Mouse (Mus musculus) neural tube, embryonic 10.5 days (tissue): ENCODE results near the gene Fgd2.
"Not testable (repeated sequence)": the region's sequence is repeated elsewhere in the genome, so short reads cannot be mapped to it uniquely, and the experiment has no call there.

Source experiments
- DNase-seq: peaks from one replicate; pipeline ENCODE4 v3.0.0-alpha.2; 2017; ENCODE audit warnings: low spot score; ENCODE audit errors: extremely low spot score

Gene Fgd2

GRCm38 (mm10) chr17:29360761-29361221 lies at the start of gene Fgd2:
Fgd2 (plus strand) TSS chr17:29360914.
- no peak for DNase-seq

GRCm38 (mm10) chr17:29311602-29312001 lies 49.1 kb upstream of the Fgd2 start:
- no peak for DNase-seq

GRCm38 (mm10) chr17:29312082-29312481 lies 48.6 kb upstream of the Fgd2 start:
- no peak for DNase-seq

GRCm38 (mm10) chr17:29313300-29313699 lies 47.4 kb upstream of the Fgd2 start:
- no peak for DNase-seq

GRCm38 (mm10) chr17:29315672-29316465 lies 44.8 kb upstream of the Fgd2 start:
- no peak for DNase-seq

- DNase-seq: no peak
Observed at GRCm38 (mm10) chr17:29316891-29317290, 43.8 kb upstream of the Fgd2 start.

- not testable (repeated sequence) for DNase-seq
Observed at GRCm38 (mm10) chr17:29317380-29317779, 43.3 kb upstream of the Fgd2 start, which contains the start of gene Pi16. Pi16 (plus strand) TSS chr17:29317680.

- no peak for DNase-seq
Observed at GRCm38 (mm10) chr17:29318731-29319250, 41.9 kb upstream of the Fgd2 start.

GRCm38 (mm10) chr17:29319476-29319875 lies 41.2 kb upstream of the Fgd2 start:
- no peak for DNase-seq

- DNase-seq: no peak
Observed at GRCm38 (mm10) chr17:29319881-29320639, 40.7 kb upstream of the Fgd2 start.

- peak; percentile 55 for DNase-seq
Observed at GRCm38 (mm10) chr17:29321765-29322602, 38.7 kb upstream of the Fgd2 start.

- no peak for DNase-seq
Observed at GRCm38 (mm10) chr17:29322603-29322962, 38.1 kb upstream of the Fgd2 start.

- DNase-seq: no peak
Observed at GRCm38 (mm10) chr17:29323625-29324024, 37.1 kb upstream of the Fgd2 start.

- no peak for DNase-seq
Observed at GRCm38 (mm10) chr17:29325831-29326230, 34.9 kb upstream of the Fgd2 start.

- DNase-seq: peak; percentile 68
Observed at GRCm38 (mm10) chr17:29326531-29327529, 33.9 kb upstream of the Fgd2 start.

- no peak for DNase-seq
Observed at GRCm38 (mm10) chr17:29327691-29328090, 33.0 kb upstream of the Fgd2 start.

- DNase-seq: no peak
Observed at GRCm38 (mm10) chr17:29330221-29330620, 30.5 kb upstream of the Fgd2 start.

GRCm38 (mm10) chr17:29330671-29331410 lies 29.9 kb upstream of the Fgd2 start:
- DNase-seq: no peak

GRCm38 (mm10) chr17:29332186-29332685 lies 28.5 kb upstream of the Fgd2 start:
- DNase-seq: no peak
